Mouse (Mus musculus): ENCODE measurements at regions not wholly inside any gene's neighbourhood (a gene's known extent, or its start where the extent isn't known, plus 50 kb on each side); places are given as distances from the start of the nearest gene placed in this dataset.

- DNase-seq = no peak
Observed at GRCm38 (mm10) chr2:106461021-106461420, 232.0 kb upstream of the Mpped2 start.

GRCm38 (mm10) chr2:106461490-106461889 lies 231.6 kb upstream of the Mpped2 start:
- no peak for DNase-seq

GRCm38 (mm10) chr2:106461973-106462637 lies 231.0 kb upstream of the Mpped2 start:
- no peak for DNase-seq

- no peak for DNase-seq
Observed at GRCm38 (mm10) chr2:106465055-106465454, 228.0 kb upstream of the Mpped2 start.

- no peak for DNase-seq
Observed at GRCm38 (mm10) chr2:106465831-106466230, 227.2 kb upstream of the Mpped2 start.

- no peak for DNase-seq
Observed at GRCm38 (mm10) chr2:106469196-106469595, 223.9 kb upstream of the Mpped2 start.

GRCm38 (mm10) chr2:106473458-106473857 lies 219.6 kb upstream of the Mpped2 start:
- DNase-seq = no peak

GRCm38 (mm10) chr2:106477991-106478390 lies 215.1 kb upstream of the Mpped2 start:
- no peak for DNase-seq

GRCm38 (mm10) chr2:106487335-106488082 lies 205.6 kb upstream of the Mpped2 start:
- DNase-seq = no peak

GRCm38 (mm10) chr2:106498735-106499134 lies 194.3 kb upstream of the Mpped2 start:
- DNase-seq = no peak

- DNase-seq = no peak
Observed at GRCm38 (mm10) chr2:106499227-106499928, 193.7 kb upstream of the Mpped2 start.

- no peak for DNase-seq
Observed at GRCm38 (mm10) chr2:106504933-106505420, 188.1 kb upstream of the Mpped2 start.

- DNase-seq = no peak
Observed at GRCm38 (mm10) chr2:106511889-106512288, 181.2 kb upstream of the Mpped2 start.

GRCm38 (mm10) chr2:106512338-106513024 lies 180.6 kb upstream of the Mpped2 start:
- no peak for DNase-seq

GRCm38 (mm10) chr2:106513025-106513386 lies 180.1 kb upstream of the Mpped2 start:
- no peak for DNase-seq

GRCm38 (mm10) chr2:106517224-106517623 lies 175.8 kb upstream of the Mpped2 start:
- no peak for DNase-seq

- DNase-seq = no peak
Observed at GRCm38 (mm10) chr2:106522961-106523360, 170.1 kb upstream of the Mpped2 start.

- DNase-seq = no peak
Observed at GRCm38 (mm10) chr2:106527008-106527407, 166.1 kb upstream of the Mpped2 start.

GRCm38 (mm10) chr2:106529247-106529646 lies 163.8 kb upstream of the Mpped2 start:
- DNase-seq = no peak

GRCm38 (mm10) chr2:106529746-106530145 lies 163.3 kb upstream of the Mpped2 start:
- no peak for DNase-seq

GRCm38 (mm10) chr2:106538329-106538728 lies 154.7 kb upstream of the Mpped2 start:
- DNase-seq = no peak

GRCm38 (mm10) chr2:106540176-106540575 lies 152.9 kb upstream of the Mpped2 start:
- DNase-seq = no peak

- DNase-seq = no peak
Observed at GRCm38 (mm10) chr2:106547117-106547516, 146.0 kb upstream of the Mpped2 start.

Measured in thymus, postnatal 14 days (tissue).